Mouse (Mus musculus) hindbrain, embryonic 11.5 days (tissue): Measurements from ENCODE around the gene Wdr82. TPM values are rescaled to one million over a fixed set of nuclear protein-coding genes. Genes with fewer than 3 reads are reported as not detected.

ENCODE experiments used
- ATAC-seq: fragments of 200-750 bp; cut with Nextera tagmentation; 2 replicates; pipeline ENCODE4 v1.8.0; 2017; ENCODE audit warnings: mild to moderate bottlenecking, moderate TSS enrichment, moderate library complexity; ENCODE audit not compliant: low FRiP score
- DNase-seq: peaks from one replicate; pipeline ENCODE4 v3.0.0-alpha.2; 2015; ENCODE audit warnings: low spot score
- H3K27ac ChIP-seq: fragments of 300-500 bp; sonication (generic); 2 replicates; pipeline ENCODE4 v1.5.1; 2014; ENCODE audit warnings: mild to moderate bottlenecking, low read depth, low read length
- H3K27me3 ChIP-seq: fragments of 300-500 bp; sonication (generic); 2 replicates; pipeline ENCODE4 v1.6.1; 2014; ENCODE audit warnings: mild to moderate bottlenecking, low read length, moderate library complexity, mixed read lengths; ENCODE audit not compliant: control insufficient read depth, insufficient read depth
- H3K36me3 ChIP-seq: fragments of 300-500 bp; sonication (generic); 2 replicates; pipeline ENCODE4 v1.6.1; 2014; ENCODE audit warnings: mild to moderate bottlenecking, low read length, moderate library complexity, mixed read lengths; ENCODE audit not compliant: control insufficient read depth, insufficient read depth
- H3K4me1 ChIP-seq: fragments of 300-500 bp; sonication (generic); replicated peaks from 2 replicates; pipeline ENCODE4 v1.6.1; 2014; ENCODE audit warnings: low read length, mixed read lengths; ENCODE audit not compliant: control insufficient read depth, insufficient read depth
- H3K4me2 ChIP-seq: fragments of 300-500 bp; sonication (generic); replicated peaks from 2 replicates; pipeline ENCODE4 v1.6.1; 2014; ENCODE audit warnings: mild to moderate bottlenecking, low read depth, low read length
- H3K4me3 ChIP-seq: fragments of 300-500 bp; sonication (generic); 2 replicates; pipeline ENCODE4 v1.5.1; 2014; ENCODE audit warnings: low read depth, low read length
- H3K9ac ChIP-seq: fragments of 300-500 bp; sonication (generic); 2 replicates; pipeline ENCODE4 v1.6.1; 2014; ENCODE audit warnings: low read depth, low read length
- H3K9me3 ChIP-seq: fragments of 300-500 bp; sonication (generic); 2 replicates; pipeline ENCODE4 v1.6.1; 2016; ENCODE audit warnings: low read length; ENCODE audit not compliant: control insufficient read depth
- WGBS: fragments of 180-500 bp; shearing (Covaris S2); extraction: QIAGEN DNeasy Blood & Tissue Kit; methylation state at CpG from one replicate; pipeline ENCODE4 v1.1.7; 2014; 5-methylcytosine and 5-hydroxymethylcytosine counted together
- microRNA counts: library from miRNA; unstranded; fragments of <30 nt; microRNA quantifications from one replicate; lab custom pipeline; 2015
- polyA plus RNA-seq: library from polyadenylated mRNA; unstranded; fragments of >200 nt; fragmentation: Nextera tagmentation; extraction: Ambion mirVana; gene quantifications from 2 replicates; pipeline ENCODE4 v1.2.1, GENCODE M21; 2014

Gene Wdr82
- polyA plus RNA-seq, 1 experiment from 2014 or later = 32.8 TPM

- peaks cover 12% of the 10 kb centered on the region for H3K36me3 ChIP-seq
- H3K27me3 ChIP-seq = no peaks in the 10 kb centered on the region
- no peak overlapping the region for H3K9ac ChIP-seq
- no peaks in the 10 kb centered on the region for H3K4me1 ChIP-seq
- no peak for DNase-seq
- H3K4me2 ChIP-seq = no peak overlapping the region
- no peak for ATAC-seq
- 89% methylated on average over 3 of the region's 3 CpGs for WGBS
- H3K4me3 ChIP-seq = no peak overlapping the region
- no peak overlapping the region for H3K27ac ChIP-seq
- H3K9me3 ChIP-seq = no peaks in the 10 kb centered on the region
Measured at GRCm38 (mm10) chr9:106236818-106237211, 66.1 kb downstream of the Wdr82 start.

- Histone ChIP-seq H3K36me3 (peaks cover 12% of the 10 kb centered on the region), H3K4me1 (no peaks in the 10 kb centered on the region), H3K4me3 (no peak overlapping the region), H3K9me3 (no peaks in the 10 kb centered on the region), H3K9ac (no peak overlapping the region), H3K27me3 (no peaks in the 10 kb centered on the region), H3K4me2 (no peak overlapping the region), H3K27ac (no peak overlapping the region)
- ATAC-seq = no peak
- WGBS = 85% methylated on average over 8 of the region's 8 CpGs
- no peak for DNase-seq
Measured at GRCm38 (mm10) chr9:106237401-106237800, 66.7 kb downstream of the Wdr82 start.

GRCm38 (mm10) chr9:106237878-106238277, 67.2 kb downstream of the Wdr82 start:
- Histone ChIP-seq H3K27ac (no peak overlapping the region), H3K9ac (no peak overlapping the region), H3K9me3 (no peaks in the 10 kb centered on the region), H3K4me2 (no peak overlapping the region), H3K36me3 (peaks cover 12% of the 10 kb centered on the region), H3K27me3 (no peaks in the 10 kb centered on the region), H3K4me1 (no peaks in the 10 kb centered on the region), H3K4me3 (no peak overlapping the region)
- ATAC-seq (no peak), DNase-seq (no peak)
- 94% methylated on average over 10 of the region's 10 CpGs for WGBS

MicroRNAs encoded within 50 kb of the gene (microRNA counts, 519-probe panel; counts per million panel counts)
- 5,864 counts per million, percentile 84 among the panel's probes with 10 or more counts for microRNA mmu-let-7g (lab: Ali Mortazavi, UCI)

Other genes starting within 250 kb of the Wdr82 start
- not detected in 2 replicates for gene Col6a5, start 210.3 kb upstream of the Wdr82 start, polyA plus RNA-seq
- gene Col6a4, start 74.1 kb upstream of the Wdr82 start, polyA plus RNA-seq = 0.19 and 0.21 TPM in 2 replicates
- 3.9 and 4.9 TPM in 2 replicates for gene Glyctk, start 12.8 kb upstream of the Wdr82 start, polyA plus RNA-seq
- gene Ppm1m, start 28.8 kb downstream of the Wdr82 start, polyA plus RNA-seq = 21.7 TPM in 2 replicates
- gene Twf2, start 32.2 kb downstream of the Wdr82 start, polyA plus RNA-seq = 57.3 and 59.6 TPM in 2 replicates
- not detected in 2 replicates for gene Tlr9, start 51.7 kb downstream of the Wdr82 start, polyA plus RNA-seq
- 83.8 and 84.7 TPM in 2 replicates for gene Alas1, start 77.7 kb downstream of the Wdr82 start, polyA plus RNA-seq
- gene Poc1a, start 110.1 kb downstream of the Wdr82 start, polyA plus RNA-seq = 27.3 and 27.6 TPM in 2 replicates
- 25.0 and 25.8 TPM in 2 replicates for gene Dusp7, start 197.7 kb downstream of the Wdr82 start, polyA plus RNA-seq